Mouse (Mus musculus) ES-E14 (cell line): ENCODE measurements around the gene Plcd1.

Experiments used
- CHD2 ChIP-seq: IDR thresholded peaks from 2 replicates; pipeline ENCODE4 v1.6.1; 2014; ENCODE audit warnings: mild to moderate bottlenecking, low read depth, low read length, inconsistent platforms
- HCFC1 ChIP-seq: IDR thresholded peaks from 2 replicates; pipeline ENCODE4 v1.6.1; 2012; ENCODE audit warnings: low read length, inconsistent platforms, borderline replicate concordance; ENCODE audit not compliant: insufficient read depth
- ZNF384 ChIP-seq: IDR thresholded peaks from 2 replicates; pipeline ENCODE4 v1.6.1; 2012; ENCODE audit warnings: low read depth, low read length, inconsistent platforms

GRCm38 (mm10) chr9:119051158-119051557 is 42.1 kb downstream of the Plcd1 start:
- TF ChIP-seq CHD2, result no peak
- TF ChIP-seq HCFC1, result no peak
- no peak for TF ChIP-seq ZNF384
